Mouse (Mus musculus): ENCODE data around the gene Palmd.

GRCm38 (mm10) chr3:116889358-116889757 lies 79.4 kb downstream of the Palmd start:
- no peak for TF ChIP-seq CTCF (IDR thresholded peaks at IDR 0.05)
- no peak for TF ChIP-seq EP300 (IDR thresholded peaks at IDR 0.05)

Data from lung, postnatal 0 days (tissue).